Mouse (Mus musculus) lung, postnatal 25 days (tissue): ENCODE measurements at regions not wholly inside any gene's neighbourhood (a gene's known extent, or its start where the extent isn't known, plus 50 kb on each side); places are given as distances from the start of the nearest gene placed in this dataset.

ENCODE experiments used
- DNase-seq: peaks from one replicate; pipeline ENCODE4 v3.0.0; 2022; ENCODE audit warnings: low spot score

DNA sequence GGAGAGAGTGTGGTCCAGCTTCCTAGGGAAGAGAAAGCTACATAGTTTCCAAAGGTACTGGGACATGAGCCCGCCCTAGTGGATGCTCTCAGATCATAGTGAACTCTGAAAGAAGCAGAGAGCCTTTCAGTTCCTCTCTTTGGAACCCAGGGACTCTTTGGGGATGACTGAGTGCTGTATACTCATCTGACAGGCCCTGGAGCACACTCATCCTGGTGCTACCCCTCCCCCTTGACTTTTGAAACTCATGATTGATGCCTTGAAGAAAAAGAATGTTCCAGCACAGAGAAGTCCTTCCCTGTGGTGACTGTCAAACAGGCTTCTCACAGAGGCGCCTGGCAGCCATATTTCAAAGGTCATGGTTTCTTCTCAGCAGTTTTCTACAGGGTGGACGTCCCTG, 254.2 kb upstream of the Eif4g2 start:
- DNase-seq = no peak

DNA sequence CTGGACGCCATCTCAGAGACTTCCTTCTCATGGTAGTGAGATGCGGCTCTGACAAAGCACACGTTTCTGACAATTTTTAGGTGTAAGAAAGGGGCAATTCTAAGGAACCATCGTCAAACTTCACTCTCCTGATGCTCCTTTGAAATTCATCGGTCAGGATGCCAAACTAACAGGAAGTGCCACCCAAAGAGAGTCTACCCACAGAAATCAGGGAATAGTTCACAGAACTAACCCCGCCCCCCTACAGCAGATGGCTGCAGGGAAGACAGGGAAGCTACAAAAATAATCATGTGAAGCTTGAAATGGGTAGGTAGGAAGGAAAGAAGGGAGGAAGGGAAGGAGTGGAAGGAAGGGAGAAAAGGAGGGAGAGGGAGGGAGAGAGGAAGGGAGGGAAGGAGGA, 240.1 kb upstream of the Eif4g2 start:
- DNase-seq = no peak

GRCm38 (mm10) chr7:111319917-111320316, 237.1 kb upstream of the Eif4g2 start:
- no peak for DNase-seq

DNA sequence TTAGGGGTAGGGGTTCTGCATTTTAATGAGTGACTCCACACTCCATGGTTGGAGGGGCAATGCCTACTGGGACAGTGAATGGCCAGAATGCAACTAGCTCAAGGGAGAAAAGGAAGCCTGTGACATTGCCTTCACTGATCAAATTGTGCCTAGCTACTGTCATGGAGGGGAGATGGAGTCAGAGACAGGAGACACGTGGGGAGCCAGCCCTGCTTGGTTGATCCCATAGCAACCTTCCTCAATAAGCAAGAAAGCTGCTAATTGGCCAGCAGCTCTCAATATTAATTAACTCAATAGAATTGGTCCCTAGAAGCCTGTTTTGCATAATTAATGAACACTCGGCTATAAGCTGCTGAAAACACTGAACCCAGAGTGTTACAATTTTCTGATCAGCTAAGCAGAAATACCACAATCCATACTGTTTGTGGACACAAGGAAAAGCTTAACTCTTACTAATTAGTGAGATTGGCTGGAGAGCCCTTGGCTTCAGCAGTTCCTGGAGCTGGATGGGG, 233.7 kb upstream of the Eif4g2 start:
- DNase-seq = no peak

- DNase-seq = no peak
Observed at GRCm38 (mm10) chr7:111313921-111314320, 231.1 kb upstream of the Eif4g2 start.

- no peak for DNase-seq
Observed at GRCm38 (mm10) chr7:111305196-111305595, 222.4 kb upstream of the Eif4g2 start.

DNA sequence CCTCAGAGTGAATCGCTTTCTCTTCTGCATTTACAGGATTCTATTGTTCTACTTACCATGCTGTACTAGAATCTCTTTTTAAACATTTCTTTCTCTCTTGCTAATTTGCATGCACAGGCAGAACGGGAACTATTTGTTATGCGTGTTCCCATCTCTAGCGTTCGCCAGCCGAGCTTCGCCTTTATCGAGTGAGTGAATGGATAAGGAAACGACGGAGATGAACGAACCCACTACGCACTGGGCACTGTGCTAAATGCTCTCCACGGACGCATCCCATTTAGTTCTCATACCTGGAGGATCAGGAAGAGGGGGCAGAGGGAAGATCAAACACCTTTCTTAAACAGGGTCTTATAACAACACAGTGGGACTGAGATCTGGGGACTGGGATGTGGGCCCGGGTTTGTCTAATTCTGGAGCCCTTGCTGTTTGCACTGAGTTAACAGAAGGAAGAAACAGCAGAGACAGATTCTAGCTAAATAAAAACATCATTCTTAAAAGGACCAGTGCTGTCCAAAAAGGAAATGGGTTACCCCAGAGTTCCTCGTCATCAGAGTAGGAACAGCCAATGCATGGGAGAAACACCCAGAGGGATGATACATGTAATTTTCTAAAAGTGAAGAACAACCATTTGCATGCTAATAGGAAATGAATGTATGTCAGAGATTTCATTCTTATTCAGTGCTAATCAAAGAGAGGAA, 219.1 kb upstream of the Eif4g2 start:
- no peak for DNase-seq

- DNase-seq = no peak
Observed at GRCm38 (mm10) chr7:111297174-111297902, 214.5 kb upstream of the Eif4g2 start.

DNA sequence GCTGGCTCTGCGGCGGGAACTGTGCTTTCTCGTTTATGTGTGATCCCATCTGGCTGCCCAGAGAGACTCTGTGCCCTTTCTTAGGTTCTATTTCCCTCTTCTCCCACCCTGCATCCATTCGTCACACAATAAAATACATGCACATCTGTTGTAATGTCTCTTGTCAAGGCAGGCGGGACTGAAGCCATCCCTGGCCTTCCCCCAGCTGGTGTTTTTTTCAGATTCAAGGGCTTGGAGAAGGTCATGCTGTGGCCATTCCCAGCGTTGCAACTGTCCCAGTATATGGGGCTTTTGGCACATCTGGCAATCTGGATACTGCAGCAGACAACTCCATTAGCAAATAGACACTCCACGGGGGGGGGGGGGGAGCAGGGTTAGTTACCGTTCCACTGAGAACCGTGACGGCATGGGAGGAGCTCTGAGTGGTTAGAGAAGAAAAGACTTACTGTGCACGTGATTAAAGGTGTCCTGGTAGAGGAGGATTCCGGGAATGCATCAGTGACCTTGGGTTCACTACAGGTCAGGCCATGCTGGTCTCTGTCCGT, 200.7 kb upstream of the Eif4g2 start:
- DNase-seq = no peak

GRCm38 (mm10) chr7:111282314-111282713, 199.5 kb upstream of the Eif4g2 start:
- no peak for DNase-seq

GRCm38 (mm10) chr7:111277703-111278102, 194.9 kb upstream of the Eif4g2 start:
- DNase-seq = no peak

GRCm38 (mm10) chr7:111273839-111274238, 191.0 kb upstream of the Eif4g2 start:
- no peak for DNase-seq

GRCm38 (mm10) chr7:111270874-111271273, 188.0 kb upstream of the Eif4g2 start:
- no peak for DNase-seq

DNA sequence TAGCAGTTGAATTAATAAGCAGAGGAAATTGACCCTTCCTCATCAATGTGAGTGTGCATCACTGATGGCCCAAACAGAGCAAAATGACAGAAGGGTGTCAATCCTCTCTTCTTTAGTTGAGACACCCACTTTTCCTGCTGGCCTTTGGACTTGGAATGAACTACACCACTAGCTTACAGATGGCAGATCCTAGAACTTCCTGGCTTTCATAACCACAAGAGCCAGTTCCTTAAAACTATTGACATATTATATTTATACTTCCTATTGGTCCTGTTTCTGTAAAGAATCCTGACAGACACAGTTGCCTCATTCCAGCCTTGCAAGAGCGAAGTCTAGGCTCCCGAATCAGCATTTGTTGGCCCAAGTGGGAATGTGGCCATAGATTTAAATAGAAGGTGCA, 185.4 kb upstream of the Eif4g2 start:
- DNase-seq = no peak

DNA sequence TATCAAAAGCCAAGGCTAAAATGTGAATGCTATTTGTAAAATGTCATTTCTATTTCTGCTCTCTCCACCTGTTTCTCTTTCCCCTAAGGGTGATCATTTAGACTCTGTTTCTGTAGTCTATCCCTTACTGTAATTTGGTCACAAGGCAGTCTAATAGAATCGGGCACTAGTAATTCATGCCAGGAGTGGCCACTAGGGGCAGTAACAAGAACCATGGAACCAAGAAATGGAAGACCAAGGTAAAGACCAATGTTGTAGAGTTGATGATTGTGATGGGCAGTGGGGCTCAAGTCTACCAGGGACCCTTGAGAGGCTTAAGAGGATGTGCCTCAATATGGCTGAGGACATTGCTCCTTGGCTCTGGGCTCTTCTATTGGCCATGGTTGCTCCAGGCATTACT, 180.5 kb upstream of the Eif4g2 start:
- no peak for DNase-seq

- peak; percentile 38 for DNase-seq
Observed at GRCm38 (mm10) chr7:111259630-111260574, 177.1 kb upstream of the Eif4g2 start.

DNA sequence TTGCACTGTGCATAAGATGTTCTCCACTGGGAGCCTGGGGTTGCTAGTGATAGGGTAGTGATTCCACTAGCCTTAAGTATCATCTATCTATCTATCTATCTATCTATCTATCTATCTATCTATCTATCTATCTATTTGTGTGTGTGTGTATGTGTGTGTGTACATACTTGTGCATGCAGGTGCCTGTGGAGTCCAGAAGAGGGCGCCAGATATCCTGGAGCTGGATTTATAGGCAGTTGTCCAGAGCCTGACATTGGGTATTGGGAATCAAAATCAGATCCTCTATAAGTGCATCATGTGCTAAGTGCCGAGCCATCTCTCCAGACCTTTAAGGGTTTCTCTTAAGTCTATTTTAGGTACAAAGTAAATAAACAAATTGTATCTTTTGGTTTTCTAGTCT, 175.0 kb upstream of the Eif4g2 start:
- DNase-seq = no peak

GRCm38 (mm10) chr7:111256199-111256598, 173.4 kb upstream of the Eif4g2 start:
- no peak for DNase-seq

DNA sequence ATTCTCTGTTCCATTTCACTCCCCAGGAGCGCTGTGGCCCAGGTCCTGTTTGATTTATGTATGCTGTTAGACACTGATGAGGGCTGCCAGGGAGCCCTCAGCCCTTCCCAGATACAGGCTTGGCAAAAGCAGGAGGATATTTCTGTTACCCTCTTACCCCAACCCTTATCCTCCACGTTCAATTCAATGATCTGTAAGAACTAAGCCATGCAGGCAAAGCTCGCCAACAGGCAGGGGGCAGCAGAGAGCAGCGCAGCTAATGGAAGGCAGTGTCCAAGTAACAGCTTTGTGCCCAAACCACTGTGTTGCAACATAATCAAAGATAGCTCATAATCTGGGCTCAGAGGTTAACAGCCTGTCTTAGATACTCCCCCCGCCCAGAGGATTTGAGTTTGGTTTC, 166.8 kb upstream of the Eif4g2 start:
- DNase-seq = peak; percentile 80

GRCm38 (mm10) chr7:111245488-111245887, 162.7 kb upstream of the Eif4g2 start:
- DNase-seq = no peak

GRCm38 (mm10) chr7:111245067-111245466, 162.2 kb upstream of the Eif4g2 start:
- no peak for DNase-seq

DNA sequence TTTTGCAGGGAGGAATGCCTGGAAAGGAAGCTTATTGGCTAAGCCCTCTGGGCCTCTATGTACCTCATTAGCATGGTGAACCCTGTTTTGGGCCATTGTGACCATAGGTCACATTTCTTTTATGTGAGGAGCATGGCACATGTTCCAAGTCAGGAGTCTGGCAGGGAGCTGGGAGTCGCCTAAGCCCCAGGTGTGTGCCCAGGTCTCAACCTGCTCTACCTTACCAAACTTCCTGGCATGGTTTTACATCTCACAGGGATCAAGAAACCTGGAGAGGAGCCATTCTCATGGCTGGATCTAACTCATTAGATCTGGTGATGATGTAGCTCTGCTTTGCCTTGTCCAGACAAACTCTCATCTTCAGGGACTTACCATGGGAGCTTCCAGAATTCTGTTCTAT, 161.0 kb upstream of the Eif4g2 start:
- DNase-seq = no peak
